Mouse (Mus musculus) lung, postnatal 0 days (tissue): Measurements from ENCODE around the gene Mfsd10. TPM values are rescaled to one million over a fixed set of nuclear protein-coding genes. Genes with fewer than 3 reads are reported as not detected.
"Not testable (repeated sequence)": the region's sequence is repeated elsewhere in the genome, so short reads cannot be mapped to it uniquely, and the experiment has no call there.

Source experiments
- ATAC-seq: fragments of 200-750 bp; cut with Nextera tagmentation; 2 replicates; pipeline ENCODE4 v1.8.0; 2017; ENCODE audit warnings: moderate library complexity
- DNase-seq: peaks from one replicate; pipeline ENCODE4 v3.0.0-alpha.2; 2016; ENCODE audit warnings: low spot score
- H3K27ac ChIP-seq: fragments of 300-500 bp; sonication (generic); 2 replicates; pipeline ENCODE4 v1.5.1; 2014; ENCODE audit warnings: antibody characterized with exemption, mild to moderate bottlenecking, low read length, mixed read lengths
- H3K27me3 ChIP-seq: fragments of 300-500 bp; sonication (generic); replicated peaks from 2 replicates; pipeline ENCODE4 v1.6.1; 2014; ENCODE audit warnings: low read length, mixed read lengths; ENCODE audit not compliant: insufficient read depth
- H3K36me3 ChIP-seq: fragments of 300-500 bp; sonication (generic); 2 replicates; pipeline ENCODE4 v1.6.1; 2014; ENCODE audit warnings: low read length, mixed read lengths; ENCODE audit not compliant: insufficient read depth
- H3K4me1 ChIP-seq: fragments of 300-500 bp; sonication (generic); 2 replicates; pipeline ENCODE4 v1.6.1; 2014; ENCODE audit warnings: antibody characterized with exemption, low read depth, low read length, mixed read lengths; ENCODE audit not compliant: insufficient read depth
- H3K4me2 ChIP-seq: fragments of 300-500 bp; sonication (generic); replicated peaks from 2 replicates; pipeline ENCODE4 v1.6.1; 2014; ENCODE audit warnings: low read depth, mild to moderate bottlenecking, low read length, moderate library complexity, mixed read lengths
- H3K4me3 ChIP-seq: fragments of 300-500 bp; sonication (generic); 2 replicates; pipeline ENCODE4 v1.5.1; 2014; ENCODE audit warnings: low read depth, low read length
- H3K9ac ChIP-seq: fragments of 300-500 bp; sonication (generic); replicated peaks from 2 replicates; pipeline ENCODE4 v1.6.1; 2014; ENCODE audit warnings: low read depth, mild to moderate bottlenecking
- H3K9me3 ChIP-seq: fragments of 300-500 bp; sonication (generic); 2 replicates; pipeline ENCODE4 v1.6.1; 2016; ENCODE audit warnings: low read length, mixed read lengths
- CTCF ChIP-seq: IDR thresholded peaks from 2 replicates; pipeline ENCODE4 v1.5.1; 2016; ENCODE audit warnings: antibody characterized with exemption, mild to moderate bottlenecking
- EP300 ChIP-seq: IDR thresholded peaks from 2 replicates; pipeline ENCODE4 v1.6.1; 2016; ENCODE audit warnings: antibody characterized with exemption, mild to moderate bottlenecking, control low read depth
- WGBS: fragments of 180-500 bp; shearing (Covaris S2); extraction: QIAGEN DNeasy Blood & Tissue Kit; methylation state at CpG from one replicate; pipeline ENCODE4 v1.1.7; 2014; 5-methylcytosine and 5-hydroxymethylcytosine counted together
- polyA plus RNA-seq: library from polyadenylated mRNA; unstranded; fragments of >200 nt; fragmentation: Nextera tagmentation; extraction: Ambion mirVana; gene quantifications from 2 replicates; pipeline ENCODE4 v1.2.1, GENCODE M21; 2015

Gene Mfsd10
- polyA plus RNA-seq, 1 experiment from 2014 or later: 75.2 TPM

GRCm38 (mm10) chr5:34609966-34610365, 27.0 kb downstream of the Mfsd10 start:
- no peak overlapping the region for H3K9ac ChIP-seq
- TF ChIP-seq EP300 (no peak), CTCF (no peak)
- 81% methylated on average over 4 of the region's 4 CpGs for WGBS
- DNase-seq: no peak
- no peaks in the 10 kb centered on the region for H3K27me3 ChIP-seq
- no peaks in the 10 kb centered on the region for H3K4me1 ChIP-seq
- H3K27ac ChIP-seq: no peak overlapping the region
- H3K9me3 ChIP-seq: no peaks in the 10 kb centered on the region
- no peak overlapping the region for H3K4me2 ChIP-seq
- ATAC-seq: no peak
- no peak overlapping the region for H3K4me3 ChIP-seq
- peaks cover 40% of the 10 kb centered on the region for H3K36me3 ChIP-seq

GRCm38 (mm10) chr5:34608226-34608625, 28.8 kb downstream of the Mfsd10 start:
- DNase-seq (no peak), ATAC-seq (no peak)
- Histone ChIP-seq H3K4me1 (no peaks in the 10 kb centered on the region), H3K27me3 (no peaks in the 10 kb centered on the region), H3K27ac (no peak overlapping the region), H3K4me3 (no peak overlapping the region), H3K9me3 (no peaks in the 10 kb centered on the region), H3K36me3 (peaks cover 30% of the 10 kb centered on the region; the same call in 1 of the 2 replicates), H3K9ac (no peak overlapping the region), H3K4me2 (no peak overlapping the region)
- 80% methylated on average over 3 of the region's 3 CpGs for WGBS
- TF ChIP-seq EP300 (no peak), CTCF (no peak)

GRCm38 (mm10) chr5:34607100-34607880, 29.7 kb downstream of the Mfsd10 start:
- DNase-seq: peak; percentile 78
- no peaks in the 10 kb centered on the region for H3K27me3 ChIP-seq
- no peak overlapping the region for H3K27ac ChIP-seq
- no peak overlapping the region for H3K4me3 ChIP-seq
- no peak for TF ChIP-seq EP300
- peak; percentile 35; the same call in 1 of the 2 replicates for TF ChIP-seq CTCF
- H3K9me3 ChIP-seq: no peaks in the 10 kb centered on the region
- peak; percentile 89 for ATAC-seq
- H3K4me1 ChIP-seq: no peaks in the 10 kb centered on the region
- no peak overlapping the region for H3K4me2 ChIP-seq
- peaks cover 33% of the 10 kb centered on the region; the same call in 1 of the 2 replicates for H3K36me3 ChIP-seq
- WGBS: 73% methylated on average over 8 of the region's 8 CpGs
- H3K9ac ChIP-seq: no peak overlapping the region

GRCm38 (mm10) chr5:34604576-34604975, 32.4 kb downstream of the Mfsd10 start:
- DNase-seq (no peak), ATAC-seq (no peak)
- Histone ChIP-seq H3K9me3 (no peaks in the 10 kb centered on the region), H3K9ac (no peak overlapping the region), H3K4me3 (no peak overlapping the region), H3K4me1 (no peaks in the 10 kb centered on the region; the same call in 1 of the 2 replicates), H3K4me2 (no peak overlapping the region), H3K36me3 (peaks cover 19% of the 10 kb centered on the region; the same call in 1 of the 2 replicates), H3K27ac (no peak overlapping the region), H3K27me3 (no peaks in the 10 kb centered on the region)
- 85% methylated on average over 5 of the region's 5 CpGs for WGBS
- no peak for TF ChIP-seq CTCF
- no peak for TF ChIP-seq EP300

GRCm38 (mm10) chr5:34593202-34593727, 43.7 kb downstream of the Mfsd10 start:
- Histone ChIP-seq H3K9ac (no peak overlapping the region), H3K4me3 (no peak overlapping the region), H3K27me3 (no peaks in the 10 kb centered on the region), H3K4me2 (no peak overlapping the region), H3K9me3 (no peaks in the 10 kb centered on the region), H3K4me1 (no peaks in the 10 kb centered on the region), H3K27ac (no peak overlapping the region), H3K36me3 (no peaks in the 10 kb centered on the region)
- WGBS: 94% methylated on average over 9 of the region's 9 CpGs
- TF ChIP-seq EP300 (no peak), CTCF (no peak)
- ATAC-seq (no peak), DNase-seq (no peak)

- Histone ChIP-seq H3K9me3 (no peaks in the 10 kb centered on the region), H3K36me3 (no peaks in the 10 kb centered on the region), H3K27me3 (no peaks in the 10 kb centered on the region), H3K9ac (no peak overlapping the region), H3K4me2 (no peak overlapping the region), H3K27ac (no peak overlapping the region), H3K4me1 (no peaks in the 10 kb centered on the region), H3K4me3 (no peak overlapping the region)
- ATAC-seq (no peak), DNase-seq (no peak)
- 95% methylated on average over 6 of the region's 6 CpGs for WGBS
- TF ChIP-seq EP300 (no peak), CTCF (no peak)
Measured at GRCm38 (mm10) chr5:34592666-34593065, 44.3 kb downstream of the Mfsd10 start.

- not testable (repeated sequence) for H3K4me1 ChIP-seq, H3K27me3 ChIP-seq, H3K9ac ChIP-seq, H3K36me3 ChIP-seq, DNase-seq, H3K4me2 ChIP-seq, H3K27ac ChIP-seq, H3K9me3 ChIP-seq, ATAC-seq, H3K4me3 ChIP-seq
- WGBS: 92% methylated on average over 5 of the region's 5 CpGs
Measured at GRCm38 (mm10) chr5:34592224-34592623, 44.8 kb downstream of the Mfsd10 start.
